In genomic region chr5:143594291-143595065, GRCm38 (mm10) we compare ENCODE assay signal across 18 mouse cellular contexts. TPM values are rescaled to one million over a fixed set of nuclear protein-coding genes. Genes with fewer than 3 reads are reported as not detected.
DNase-seq lines count a peak whose midpoint lies in the region; ATAC-seq lines count a peak whose summit lies in the region.
"Had no signal": no experiment of that assay in that cellular context is flagged by ENCODE, and none has a peak within 500 bp of the region (broad histone marks: within the 10 kb centered on the region; RNA-seq: fewer than 3 reads in every experiment).

No protein-coding gene starts in this region.

- no peak overlapping the region for H3K4me2 ChIP-seq in heart, embryonic 13.5 days
- H3K4me2 ChIP-seq in liver, embryonic 12.5 days: no peak overlapping the region
- H3K4me2 ChIP-seq: forebrain, embryonic 12.5 days; kidney, embryonic 15.5 days; midbrain, embryonic 13.5 days had no signal

- no peaks in the 10 kb centered on the region for H3K27me3 ChIP-seq in heart, embryonic 13.5 days (replicated peaks)
- H3K27me3 ChIP-seq in liver, embryonic 12.5 days (replicated peaks): no peaks in the 10 kb centered on the region
- H3K27me3 ChIP-seq: kidney, embryonic 15.5 days; midbrain, embryonic 13.5 days had no signal

- intact Hi-C loops in heart, postnatal 10 days (cut with DNase I): no loop called here

- H3K27ac ChIP-seq in heart, embryonic 13.5 days (replicated peaks): peak overlapping the region; percentile 92
- no peak overlapping the region for H3K27ac ChIP-seq in liver, embryonic 12.5 days
- H3K27ac ChIP-seq: forebrain, embryonic 12.5 days; kidney, embryonic 15.5 days; liver, embryonic 14.5 days; midbrain, embryonic 13.5 days had no signal

- peaks cover 24% of the 10 kb centered on the region for H3K4me1 ChIP-seq in heart, embryonic 13.5 days
- no peaks in the 10 kb centered on the region for H3K4me1 ChIP-seq in liver, embryonic 12.5 days

- no peak for DNase-seq in heart, postnatal 10 days
- peak; percentile 43 for DNase-seq in 3T3-L1 (ENCODE audit: low read depth, low spot score)
- peak; percentile 45 for DNase-seq in adrenal gland, postnatal 10 days
- DNase-seq in urinary bladder, postnatal 25 days (ENCODE audit: low spot score): no peak
- DNase-seq: cerebellum, adult 9-10 months; gastrocnemius, adult 2 months; lung, postnatal 10 days; thymus, postnatal 36 days had no signal

- no peaks in the 10 kb centered on the region for H3K36me3 ChIP-seq in heart, embryonic 13.5 days
- no peaks in the 10 kb centered on the region for H3K36me3 ChIP-seq in liver, embryonic 12.5 days
- H3K36me3 ChIP-seq: forebrain, embryonic 12.5 days; kidney, embryonic 15.5 days; midbrain, embryonic 13.5 days had no signal

- ATAC-seq in heart, embryonic 13.5 days (ENCODE audit: extremely low read depth, insufficient number of reproducible peaks, low FRiP score, low TSS enrichment): no peak
- peak; percentile 59 for ATAC-seq in granulocyte monocyte progenitor cell, adult 5-6 weeks (replicated peaks; ENCODE audit: poor library complexity, severe bottlenecking)
- no peak for ATAC-seq in liver, embryonic 12.5 days
- ATAC-seq: hindbrain, embryonic 16.5 days; intestine, embryonic 16.5 days; midbrain, embryonic 13.5 days had no signal

- H3K9ac ChIP-seq in heart, embryonic 13.5 days: no peak overlapping the region
- no peak overlapping the region for H3K9ac ChIP-seq in liver, embryonic 12.5 days
- H3K9ac ChIP-seq: forebrain, embryonic 12.5 days; kidney, embryonic 15.5 days; liver, embryonic 14.5 days; midbrain, embryonic 13.5 days had no signal

- WGBS in heart, embryonic 13.5 days: 72% methylated on average over 3 of the region's 3 CpGs
- 68% methylated on average over 3 of the region's 3 CpGs for WGBS in liver, embryonic 12.5 days (ENCODE audit: insufficient replicate concordance)

- no peak overlapping the region for H3K4me3 ChIP-seq in heart, embryonic 13.5 days
- no peak overlapping the region for H3K4me3 ChIP-seq in liver, embryonic 12.5 days
- H3K4me3 ChIP-seq: forebrain, embryonic 12.5 days; gastrocnemius, adult 2 months; kidney, embryonic 15.5 days; midbrain, embryonic 13.5 days; myocyte had no signal

- peaks cover 7% of the 10 kb centered on the region; the same call in 1 of the 2 replicates for H3K9me3 ChIP-seq in heart, embryonic 13.5 days
- H3K9me3 ChIP-seq in liver, embryonic 12.5 days (replicated peaks): no peaks in the 10 kb centered on the region
- H3K9me3 ChIP-seq: forebrain, embryonic 12.5 days had no signal

RNA-seq across cellular contexts. Expression of gene Cyth3, which starts 27.8 kb away (rescaled TPM):
- 36.8 and 41.4 TPM in 2 replicates for polyA plus RNA-seq in heart, embryonic 13.5 days (2015; fragmentation: Nextera tagmentation; extraction: Ambion mirVana)
- 100 to 1,000 TPM in 1 of 2 experiments, 10 to 100 TPM in 1; 87.2 to 125 TPM for total RNA-seq in heart, postnatal 10 days (2021)
- 100 to 1,000 TPM; 123 to 151 TPM for total RNA-seq in adrenal gland, postnatal 10 days (2021)
- total RNA-seq in granulocyte monocyte progenitor cell, adult 5-6 weeks (2014; fragmentation: Nextera tagmentation): 3.7 and 3.8 TPM in 2 replicates
- total RNA-seq in granulocyte monocyte progenitor cell, adult 5-6 weeks (2017): 4.4 and 5.1 TPM in 2 replicates
- 46.0 and 47.7 TPM in 2 replicates for polyA plus RNA-seq in liver, embryonic 12.5 days (2016; fragmentation: Nextera tagmentation; extraction: Ambion mirVana)

Comparison
In these comparisons a context has a peak if more than half of its experiments do, and no peak if none do; other contexts are left out.
1. DNase-seq: peak in 3T3-L1 (single experiment) and adrenal gland, postnatal 10 days (single experiment); none in heart, postnatal 10 days (0 of 2) and urinary bladder, postnatal 25 days (single experiment).
2. RNA of gene Cyth3, which starts 27.8 kb away (total RNA-seq): 123 to 151 TPM in adrenal gland, postnatal 10 days and 87.2 to 125 TPM in heart, postnatal 10 days; 3.7 to 5.1 TPM in granulocyte monocyte progenitor cell, adult 5-6 weeks; every median in the first group is over 10 times any median in the second.